In genomic region chr1:22268581-22269359, GRCm38 (mm10) we compare ENCODE assay signal across 8 mouse cellular contexts.
DNase-seq lines count a peak whose midpoint lies in the region; ATAC-seq and TF ChIP-seq lines count a peak whose summit lies in the region.

No protein-coding gene starts in this region.

- peak overlapping the region; percentile 58 for H3K4me2 ChIP-seq in embryonic facial prominence, embryonic 14.5 days (ENCODE audit: low read depth, low read length)
- H3K4me2 ChIP-seq in heart, embryonic 13.5 days, result peak overlapping the region; percentile 46
- H3K4me2 ChIP-seq in kidney, embryonic 16.5 days (replicated peaks; ENCODE audit: low read depth, low read length), result peak overlapping the region; percentile 48
- no peak overlapping the region for H3K4me2 ChIP-seq in neural tube, embryonic 14.5 days (ENCODE audit: low read depth, low read length)

- no peaks in the 10 kb centered on the region for H3K36me3 ChIP-seq in embryonic facial prominence, embryonic 14.5 days (ENCODE audit: control insufficient read depth, insufficient read depth, low read length)
- no peaks in the 10 kb centered on the region for H3K36me3 ChIP-seq in heart, embryonic 13.5 days
- no peaks in the 10 kb centered on the region for H3K36me3 ChIP-seq in kidney, embryonic 16.5 days (ENCODE audit: insufficient read depth, low read length)
- H3K36me3 ChIP-seq in liver, adult 2 months (ENCODE audit: control insufficient read depth, insufficient read depth, low read length), result no peaks in the 10 kb centered on the region
- H3K36me3 ChIP-seq in neural tube, embryonic 14.5 days (ENCODE audit: control insufficient read depth, insufficient read depth, low read length), result no peaks in the 10 kb centered on the region

- 14% methylated on average over 15 of the region's 15 CpGs for WGBS in embryonic facial prominence, embryonic 14.5 days
- 34% methylated on average over 15 of the region's 15 CpGs for WGBS in heart, embryonic 13.5 days
- WGBS in kidney, embryonic 16.5 days, result 16% methylated on average over 14 of the region's 15 CpGs
- 45% methylated on average over 15 of the region's 15 CpGs for WGBS in liver, adult 2 months
- 41% methylated on average over 15 of the region's 15 CpGs for WGBS in neural tube, embryonic 14.5 days

- peak; percentile 78 for ATAC-seq in embryonic facial prominence, embryonic 14.5 days (ENCODE audit: low read depth)
- no peak for ATAC-seq in heart, embryonic 13.5 days (ENCODE audit: extremely low read depth, insufficient number of reproducible peaks, low FRiP score, low TSS enrichment)
- peak; percentile 89 for ATAC-seq in kidney, embryonic 16.5 days (ENCODE audit: low FRiP score, low TSS enrichment)
- ATAC-seq in neural tube, embryonic 14.5 days (ENCODE audit: low read depth), result peak; percentile 87

- DNase-seq in B cell, adult 2 months, result peak; percentile 72 to 74
- DNase-seq in adrenal gland, postnatal 4 days (ENCODE audit: low spot score in 2 of 2), result peak; percentile 24 to 37
- DNase-seq in embryonic facial prominence, embryonic 14.5 days (ENCODE audit: low spot score), result peak; percentile 77
- peak; percentile 49 for DNase-seq in liver, adult 2 months (ENCODE audit: extremely low read depth, low read depth, low spot score)
- peak; percentile 55 for DNase-seq in testis, postnatal 14 days (ENCODE audit: low spot score)

- TF ChIP-seq POLR2A in liver, adult 2 months (IDR thresholded peaks at IDR 0.05; ENCODE audit: extremely low read depth, insufficient read depth, low read length), result no peak

- no peaks in the 10 kb centered on the region for H3K9me3 ChIP-seq in embryonic facial prominence, embryonic 14.5 days (ENCODE audit: control insufficient read depth, low read length)
- no peaks in the 10 kb centered on the region for H3K9me3 ChIP-seq in heart, embryonic 13.5 days
- H3K9me3 ChIP-seq in kidney, embryonic 16.5 days (ENCODE audit: low read length), result no peaks in the 10 kb centered on the region
- no peaks in the 10 kb centered on the region for H3K9me3 ChIP-seq in neural tube, embryonic 14.5 days (ENCODE audit: control insufficient read depth, low read length)

- H3K27ac ChIP-seq in embryonic facial prominence, embryonic 14.5 days (replicated peaks; ENCODE audit: low read depth, low read length), result no peak overlapping the region
- no peak overlapping the region for H3K27ac ChIP-seq in heart, embryonic 13.5 days (replicated peaks)
- H3K27ac ChIP-seq in kidney, embryonic 16.5 days (ENCODE audit: low read length), result no peak overlapping the region
- H3K27ac ChIP-seq in liver, adult 2 months (replicated peaks; ENCODE audit: insufficient read depth, low read depth, low read length), result no peak overlapping the region
- no peak overlapping the region for H3K27ac ChIP-seq in neural tube, embryonic 14.5 days (ENCODE audit: low read depth, low read length)

- TF ChIP-seq CTCF in liver, adult 2 months (IDR thresholded peaks at IDR 0.05; ENCODE audit: low read depth, low read length), result peak; percentile 75

- H3K79me2 ChIP-seq in liver, adult 2 months (ENCODE audit: control insufficient read depth, insufficient read depth, low read length), result no peaks in the 10 kb centered on the region

- H3K4me3 ChIP-seq in embryonic facial prominence, embryonic 14.5 days (ENCODE audit: low read depth, low read length), result peak overlapping the region; percentile 29
- H3K4me3 ChIP-seq in heart, embryonic 13.5 days, result no peak overlapping the region
- peak overlapping the region; percentile 21 for H3K4me3 ChIP-seq in kidney, embryonic 16.5 days (ENCODE audit: low read length)
- H3K4me3 ChIP-seq in liver, adult 2 months (ENCODE audit: insufficient read depth, low read depth, low read length), result no peak overlapping the region
- no peak overlapping the region for H3K4me3 ChIP-seq in neural tube, embryonic 14.5 days (ENCODE audit: low read depth, low read length)

- H3K4me1 ChIP-seq in embryonic facial prominence, embryonic 14.5 days (ENCODE audit: control insufficient read depth, insufficient read depth, low read length), result 0 out of 2 replicates have a peak, but pooled peaks cover 3% of the 10 kb centered on the region
- H3K4me1 ChIP-seq in heart, embryonic 13.5 days, result no peaks in the 10 kb centered on the region
- no peaks in the 10 kb centered on the region for H3K4me1 ChIP-seq in kidney, embryonic 16.5 days (ENCODE audit: insufficient read depth, low read length)
- no peaks in the 10 kb centered on the region for H3K4me1 ChIP-seq in liver, adult 2 months (ENCODE audit: control insufficient read depth, insufficient read depth, low read length)
- no peaks in the 10 kb centered on the region for H3K4me1 ChIP-seq in neural tube, embryonic 14.5 days (ENCODE audit: control insufficient read depth, insufficient read depth, low read length)

- H3K9ac ChIP-seq in embryonic facial prominence, embryonic 14.5 days (ENCODE audit: low read depth, low read length), result peak overlapping the region; percentile 37; the same call in 1 of the 2 replicates
- H3K9ac ChIP-seq in heart, embryonic 13.5 days, result no peak overlapping the region
- H3K9ac ChIP-seq in kidney, embryonic 16.5 days (replicated peaks; ENCODE audit: low read length), result no peak overlapping the region
- H3K9ac ChIP-seq in liver, adult 2 months (ENCODE audit: low read depth, low read length), result no peak overlapping the region
- H3K9ac ChIP-seq in neural tube, embryonic 14.5 days (replicated peaks; ENCODE audit: low read depth, low read length), result no peak overlapping the region

- H3K27me3 ChIP-seq in embryonic facial prominence, embryonic 14.5 days (replicated peaks; ENCODE audit: control insufficient read depth, insufficient read depth, low read length), result no peaks in the 10 kb centered on the region
- no peaks in the 10 kb centered on the region for H3K27me3 ChIP-seq in heart, embryonic 13.5 days (replicated peaks)
- 0 out of 2 replicates have a peak, but pooled peaks cover 8% of the 10 kb centered on the region for H3K27me3 ChIP-seq in kidney, embryonic 16.5 days (ENCODE audit: insufficient read depth, low read length)
- H3K27me3 ChIP-seq in liver, adult 2 months (ENCODE audit: control insufficient read depth, insufficient read depth, low read length), result no peaks in the 10 kb centered on the region
- H3K27me3 ChIP-seq in neural tube, embryonic 14.5 days (ENCODE audit: control insufficient read depth, insufficient read depth, low read length), result no peaks in the 10 kb centered on the region

Comparison
In these comparisons a context has a peak if more than half of its experiments do, and no peak if none do; other contexts are left out.
1. H3K4me3 ChIP-seq: peak in embryonic facial prominence, embryonic 14.5 days (single experiment) and kidney, embryonic 16.5 days (single experiment); none in heart, embryonic 13.5 days (single experiment), liver, adult 2 months (single experiment) and neural tube, embryonic 14.5 days (single experiment).
2. Peak in every context shown above with its lines, with median percentiles within 50 percentile points of each other: DNase-seq.